Mouse (Mus musculus) liver, embryonic 14.5 days (tissue): ENCODE data around the gene Spata31d1a. TPM values are rescaled to one million over a fixed set of nuclear protein-coding genes. Genes with fewer than 3 reads are reported as not detected.
"Not testable (repeated sequence)": the region's sequence is repeated elsewhere in the genome, so short reads cannot be mapped to it uniquely, and the experiment has no call there.

Experiments
- ATAC-seq: fragments of 200-750 bp; cut with Nextera tagmentation; 2 replicates; pipeline ENCODE4 v1.8.0; 2017; ENCODE audit warnings: moderate number of reproducible peaks, mild to moderate bottlenecking, moderate library complexity; ENCODE audit not compliant: insufficient read depth
- DNase-seq, 3 experiments: peaks; one replicate each; pipeline ENCODE4 v3.0.0-alpha.2; 2012 to 2013; ENCODE audit warnings: low read depth in 3 of 3, low spot score in 3 of 3
- H3K27ac ChIP-seq: fragments of 300-500 bp; sonication (generic); 2 replicates; pipeline ENCODE4 v1.5.1; 2014; ENCODE audit warnings: moderate library complexity, mild to moderate bottlenecking, control low read depth, inconsistent platforms
- H3K27me3 ChIP-seq: fragments of 300-500 bp; sonication (generic); 2 replicates; pipeline ENCODE4 v1.6.1; 2014; ENCODE audit warnings: mild to moderate bottlenecking, low read length, moderate library complexity; ENCODE audit not compliant: control insufficient read depth, insufficient read depth
- H3K36me3 ChIP-seq: fragments of 300-500 bp; sonication (generic); replicated peaks from 2 replicates; pipeline ENCODE4 v1.6.1; 2014; ENCODE audit warnings: low read depth; ENCODE audit not compliant: control insufficient read depth, insufficient read depth
- H3K4me1 ChIP-seq, 2 experiments: fragments of 200-500 bp in 1 of 2; fragments of 300-500 bp in 1 of 2; sonication (generic) in 1 of 2; replicated peaks; 2 replicates each; pipeline ENCODE4 v1.6.1; 2012 to 2014; ENCODE audit warnings: antibody characterized with exemption in 1 of 2, inconsistent platforms in 1 of 2, low read length in 1 of 2; ENCODE audit not compliant: control insufficient read depth in 2 of 2, insufficient read depth in 2 of 2
- H3K4me2 ChIP-seq: fragments of 300-500 bp; sonication (generic); 2 replicates; pipeline ENCODE4 v1.6.1; 2014; ENCODE audit warnings: low read depth, mild to moderate bottlenecking, control low read depth, moderate library complexity
- H3K4me3 ChIP-seq, 2 experiments: fragments of 200-500 bp in 1 of 2; fragments of 300-500 bp in 1 of 2; sonication (generic) in 1 of 2; 2 replicates each; pipeline ENCODE4 v1.5.1; 2012 to 2014; ENCODE audit warnings: low read depth in 2 of 2, low read length in 2 of 2, mild to moderate bottlenecking in 2 of 2, control low read depth in 1 of 2, inconsistent platforms in 1 of 2, moderate library complexity in 1 of 2; ENCODE audit not compliant: insufficient read depth in 1 of 2
- H3K9ac ChIP-seq: fragments of 300-500 bp; sonication (generic); replicated peaks from 2 replicates; pipeline ENCODE4 v1.6.1; 2014; ENCODE audit warnings: mild to moderate bottlenecking, control low read depth, moderate library complexity
- H3K9me3 ChIP-seq: fragments of 300-500 bp; sonication (generic); 2 replicates; pipeline ENCODE4 v1.6.1; 2016; ENCODE audit warnings: low read length, mixed read lengths; ENCODE audit not compliant: control insufficient read depth
- CTCF ChIP-seq: IDR thresholded peaks from 2 replicates; pipeline ENCODE4 v1.5.1; 2016; ENCODE audit warnings: antibody characterized with exemption, low read depth, control low read depth
- EP300 ChIP-seq: IDR thresholded peaks from 2 replicates; pipeline ENCODE4 v1.6.1; 2016; ENCODE audit warnings: antibody characterized with exemption, low read depth
- WGBS: fragments of 180-500 bp; shearing (Covaris S2); extraction: QIAGEN DNeasy Blood & Tissue Kit; methylation state at CpG from one replicate; pipeline ENCODE4 v1.1.7; 2014; ENCODE audit not compliant: insufficient replicate concordance; 5-methylcytosine and 5-hydroxymethylcytosine counted together
- polyA plus RNA-seq, 2 experiments: library from polyadenylated mRNA; depleted of rRNA in 1 of 2; stranded (reverse) in 1 of 2; unstranded in 1 of 2; fragments of >200 nt; fragmentation: Nextera tagmentation in 1 of 2; extraction: Ambion mirVana in 1 of 2; gene quantifications; 2 replicates each; pipeline versions ENCODE4 v1.2.1 to v1.2.3; 2012 to 2014

Spata31d1a gene
- polyA plus RNA-seq, 2 experiments, result not detected

DNA sequence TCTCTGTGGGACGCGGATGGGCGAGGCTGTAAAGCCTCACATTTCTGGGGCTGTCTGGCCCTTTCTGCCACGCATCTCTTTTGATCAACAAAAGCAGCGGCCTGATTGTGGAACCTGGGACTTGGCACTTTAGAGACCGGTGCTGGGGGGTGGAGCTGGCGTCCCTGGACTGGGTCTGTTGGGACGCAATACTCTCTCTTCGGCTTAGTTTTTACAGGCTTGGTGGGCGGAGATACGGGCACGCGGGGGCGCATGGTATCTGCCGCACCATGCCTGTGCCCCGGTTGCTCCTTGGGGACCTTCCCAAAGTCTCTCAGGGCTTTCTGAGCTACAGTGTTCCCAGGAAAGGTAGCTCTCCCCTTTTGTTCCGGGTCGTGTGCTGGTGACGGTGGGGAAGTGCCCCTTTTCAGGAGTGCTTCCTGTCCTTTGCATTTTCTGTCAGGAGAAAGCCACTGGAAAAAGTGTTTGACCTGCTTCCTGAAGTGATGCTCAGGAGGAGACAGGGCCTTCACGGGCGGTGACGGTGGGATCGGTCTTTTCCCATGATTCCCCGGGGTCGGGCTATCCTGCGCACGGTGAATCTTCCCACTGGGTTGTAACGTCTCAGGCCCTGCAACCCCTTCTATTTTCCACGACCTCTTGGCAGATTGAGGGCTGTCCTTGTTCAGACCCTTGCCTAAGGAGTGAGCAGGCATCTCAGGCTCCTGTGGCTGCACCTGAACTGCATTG, 16.2 kb upstream of the Spata31d1a start:
- H3K36me3 ChIP-seq, result no peaks in the 10 kb centered on the region
- 27% methylated on average over 29 of the region's 29 CpGs for WGBS
- H3K4me3 ChIP-seq, result no peak overlapping the region
- H3K9ac ChIP-seq, result no peak overlapping the region
- no peak overlapping the region for H3K27ac ChIP-seq
- TF ChIP-seq CTCF (no peak), EP300 (no peak)
- ATAC-seq (no peak), DNase-seq (no peak)
- H3K4me2 ChIP-seq, result no peak overlapping the region
- no peaks in the 10 kb centered on the region for H3K9me3 ChIP-seq
- H3K27me3 ChIP-seq, result peaks cover 5% of the 10 kb centered on the region; the same call in 1 of the 2 replicates
- H3K4me1 ChIP-seq, result peaks cover 11 to 17% of the 10 kb centered on the region in 2 experiments; a peak in 3 of 4 replicates

DNA sequence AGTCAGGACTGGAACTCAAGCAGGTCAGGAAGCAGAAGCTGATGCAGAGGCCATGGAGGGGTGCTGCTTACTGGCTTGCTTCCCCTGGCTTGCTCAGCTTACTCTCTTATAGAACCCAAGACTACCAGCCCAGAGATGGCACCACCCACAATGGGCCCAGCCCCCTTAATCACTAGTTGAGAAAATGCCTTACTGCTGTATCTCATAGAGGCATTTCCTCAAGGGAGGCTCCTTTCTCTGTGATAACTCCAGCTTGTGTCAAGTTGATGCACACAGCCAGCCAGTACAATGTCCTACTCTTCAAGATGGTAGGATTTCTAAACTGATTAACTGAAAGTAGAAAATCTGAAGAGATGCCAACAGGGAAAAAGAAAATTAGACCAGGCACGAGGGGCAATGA, 12.0 kb upstream of the Spata31d1a start:
- not testable (repeated sequence) for H3K27me3 ChIP-seq
- H3K4me1 ChIP-seq, result peaks cover 9 to 18% of the 10 kb centered on the region in 2 experiments; a peak in 3 of 4 replicates

DNA sequence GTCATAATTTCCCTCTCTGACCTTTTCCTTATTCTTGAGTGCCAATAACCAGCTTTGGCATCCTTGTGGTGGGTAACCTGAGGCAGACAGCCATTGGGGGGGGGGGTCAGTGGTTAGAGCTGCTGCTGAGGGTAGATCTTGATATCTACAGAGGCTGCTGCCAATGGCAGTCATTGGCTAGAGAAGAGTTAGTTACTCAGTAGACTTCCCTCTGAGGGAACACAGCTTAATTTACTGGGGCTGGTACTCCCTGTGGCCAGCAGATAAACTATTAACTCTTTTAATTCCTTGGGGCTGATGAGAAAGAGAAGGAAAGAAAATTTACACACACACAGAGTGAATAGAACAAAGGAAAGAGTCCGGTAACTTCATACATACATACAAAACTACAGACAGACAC, 9.3 kb upstream of the Spata31d1a start:
- H3K4me1 ChIP-seq, result peaks cover 9 to 31% of the 10 kb centered on the region in 2 experiments; a peak in 3 of 4 replicates

More for the DNA sequence above, 12.0 kb upstream of the Spata31d1a start:
- H3K4me2 ChIP-seq, H3K4me3 ChIP-seq, H3K36me3 ChIP-seq, H3K9ac ChIP-seq, H3K27ac ChIP-seq, H3K9me3 ChIP-seq, DNase-seq: not testable (repeated sequence)
- ATAC-seq, result peak; percentile 52; the same call in 1 of the 2 replicates
- TF ChIP-seq EP300, result peak; percentile 57
- 31% methylated on average over 1 of the region's 1 CpGs for WGBS

DNA sequence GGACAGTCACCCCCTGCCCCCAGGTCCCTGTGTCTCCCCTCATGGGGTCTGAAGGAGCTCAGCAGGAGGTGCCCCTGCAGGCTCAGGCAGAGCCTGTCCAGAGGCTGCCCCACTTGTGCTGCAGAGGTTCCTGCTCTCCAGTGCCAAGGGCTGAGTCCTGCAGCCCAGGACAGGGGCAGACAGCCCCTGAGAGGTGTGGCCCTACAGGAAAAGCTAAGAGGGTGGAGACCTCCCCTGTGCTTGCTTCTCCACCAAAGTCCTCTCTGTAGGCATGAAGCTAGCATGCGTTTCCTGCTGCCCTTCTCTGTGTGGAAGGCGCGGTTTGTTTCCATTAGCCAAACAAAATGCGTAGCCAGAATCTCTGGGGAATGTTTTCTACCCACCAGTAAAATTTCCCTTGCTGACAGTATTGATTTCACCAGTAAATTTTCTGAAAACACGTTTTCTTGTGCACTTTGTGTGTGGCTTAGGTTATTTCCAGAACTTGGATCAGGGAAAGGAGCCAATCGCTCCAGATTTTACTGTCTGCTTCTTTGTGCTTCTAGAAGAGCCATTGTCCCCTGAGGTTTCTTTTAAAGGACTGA, 8.8 kb upstream of the Spata31d1a start:
- H3K4me3 ChIP-seq, DNase-seq, H3K4me2 ChIP-seq, H3K36me3 ChIP-seq, H3K9ac ChIP-seq, ATAC-seq, H3K9me3 ChIP-seq, H3K27ac ChIP-seq, H3K27me3 ChIP-seq: not testable (repeated sequence)
- 19% methylated on average over 6 of the region's 6 CpGs for WGBS
- H3K4me1 ChIP-seq, result peaks cover 9 to 31% of the 10 kb centered on the region in 2 experiments; a peak in 3 of 4 replicates

More for the DNA sequence above, 9.3 kb upstream of the Spata31d1a start:
- H3K27me3 ChIP-seq, result no peaks in the 10 kb centered on the region
- no peaks in the 10 kb centered on the region for H3K9me3 ChIP-seq
- 64% methylated on average over 1 of the region's 1 CpGs for WGBS
- H3K4me3 ChIP-seq, result no peak overlapping the region
- H3K9ac ChIP-seq, result no peak overlapping the region
- no peak overlapping the region for H3K27ac ChIP-seq
- TF ChIP-seq CTCF, result no peak
- peak; percentile 13; the same call in 1 of the 2 replicates for TF ChIP-seq EP300
- ATAC-seq (peak; percentile 64; the same call in 1 of the 2 replicates), DNase-seq (no peak)
- no peak overlapping the region; the same call in 1 of the 2 replicates for H3K4me2 ChIP-seq
- no peaks in the 10 kb centered on the region for H3K36me3 ChIP-seq

DNA sequence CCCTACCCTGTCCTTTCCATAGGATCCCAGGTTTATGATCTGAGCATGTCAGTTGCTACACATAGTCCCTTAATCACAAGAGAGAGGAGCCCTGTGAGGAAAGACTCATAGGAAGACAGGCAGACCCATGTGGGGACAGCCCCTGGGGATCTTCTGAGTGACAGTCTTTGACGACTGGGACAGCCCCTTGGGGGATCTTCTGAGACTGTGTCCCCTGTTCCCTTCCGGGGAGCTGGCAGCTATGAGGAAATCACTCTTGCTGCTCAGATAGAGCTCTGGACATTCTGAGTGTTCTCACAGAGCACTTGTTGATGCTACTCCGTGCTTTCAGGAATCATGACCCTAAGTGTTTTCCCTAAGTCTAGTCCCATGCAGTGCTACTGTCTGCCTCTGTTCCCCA, 3.6 kb upstream of the Spata31d1a start:
- TF ChIP-seq EP300, result no peak
- TF ChIP-seq CTCF, result no peak
- DNase-seq (no peak), ATAC-seq (no peak)
- Histone ChIP-seq H3K27ac (no peak overlapping the region), H3K4me3 (no peak overlapping the region), H3K4me1 (peaks cover 0 to 13% of the 10 kb centered on the region in 2 experiments; a peak in 1 of 4 replicates), H3K36me3 (no peaks in the 10 kb centered on the region), H3K27me3 (peaks cover 2% of the 10 kb centered on the region; the same call in 1 of the 2 replicates), H3K9me3 (no peaks in the 10 kb centered on the region), H3K4me2 (no peak overlapping the region), H3K9ac (no peak overlapping the region)
- 30% methylated on average over 3 of the region's 3 CpGs for WGBS

DNA sequence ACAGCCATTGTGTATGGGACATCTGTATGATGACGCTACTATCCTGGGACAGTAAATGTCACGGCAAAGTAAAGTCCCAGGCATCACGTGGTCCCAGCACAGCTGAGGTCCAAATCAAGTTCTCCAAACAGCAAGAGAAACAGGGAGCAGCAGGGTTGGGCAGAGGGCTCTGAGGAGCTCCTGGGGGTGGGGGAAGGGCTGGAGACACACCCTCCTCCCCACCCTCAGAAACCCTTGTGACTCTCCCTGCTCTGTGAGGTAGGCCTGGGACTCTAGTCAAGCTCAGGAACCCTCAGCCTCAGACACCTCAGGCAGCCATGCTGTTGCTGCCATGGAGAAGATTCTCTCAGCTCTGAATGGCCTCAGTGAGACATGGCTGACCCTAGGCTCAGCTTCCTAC, 1.9 kb upstream of the Spata31d1a start, which contains the start of gene Spata31d1b:
Spata31d1b (plus strand) TSS at position 301 of the 400 bp plus-strand sequence.
- not testable (repeated sequence) for H3K9ac ChIP-seq, H3K36me3 ChIP-seq, DNase-seq, H3K27ac ChIP-seq, ATAC-seq, H3K4me3 ChIP-seq, H3K9me3 ChIP-seq, H3K4me2 ChIP-seq, H3K27me3 ChIP-seq
- WGBS, result 70% methylated on average over 3 of the region's 3 CpGs
- H3K4me1 ChIP-seq, result peaks cover 0 to 13% of the 10 kb centered on the region in 2 experiments; a peak in 1 of 4 replicates
